Mouse (Mus musculus) G1E (cell line): ENCODE measurements at regions not wholly inside any gene's neighbourhood (a gene's known extent, or its start where the extent isn't known, plus 50 kb on each side); places are given as distances from the start of the nearest gene placed in this dataset.

ENCODE experiments used
- ATAC-seq: 2 replicates; pipeline ENCODE4 v1.8.0; 2016; ENCODE audit warnings: mild to moderate bottlenecking; ENCODE audit not compliant: insufficient number of reproducible peaks, poor library complexity, low FRiP score, severe bottlenecking; ENCODE audit errors: extremely low read depth
- DNase-seq: peaks from one replicate; pipeline ENCODE4 v3.0.0; 2012; ENCODE audit warnings: low spot score
- H3K27me3 ChIP-seq: 2 replicates; pipeline ENCODE4 v1.6.1; 2012; ENCODE audit warnings: mild to moderate bottlenecking, low read length, inconsistent platforms; ENCODE audit not compliant: insufficient read depth
- H3K36me3 ChIP-seq: replicated peaks from 2 replicates; pipeline ENCODE3; 2012; ENCODE audit warnings: mild to moderate bottlenecking, inconsistent platforms
- H3K4me1 ChIP-seq: 2 replicates; pipeline ENCODE4 v1.6.1; 2012; ENCODE audit warnings: low read depth, low read length, inconsistent platforms, mixed read lengths; ENCODE audit not compliant: insufficient read depth
- H3K4me3 ChIP-seq: 2 replicates; pipeline ENCODE4 v1.5.1; 2012; ENCODE audit warnings: low read depth, mild to moderate bottlenecking, inconsistent platforms, low read length, moderate library complexity, mixed read lengths
- H3K9me3 ChIP-seq: replicated peaks from 2 replicates; pipeline ENCODE4 v1.6.1; 2012; ENCODE audit warnings: inconsistent platforms
- CTCF ChIP-seq: IDR thresholded peaks from 2 replicates; pipeline ENCODE4 v1.5.1; 2012; ENCODE audit warnings: low read depth, low read length, inconsistent platforms, mixed read lengths
- GATA2 ChIP-seq: IDR thresholded peaks from 2 replicates; pipeline ENCODE4 v1.6.1; 2012; ENCODE audit warnings: low read depth, low read length, inconsistent platforms, borderline replicate concordance
- POLR2AphosphoS5 ChIP-seq: IDR thresholded peaks from 2 replicates; pipeline ENCODE4 v1.6.1; 2012; ENCODE audit warnings: low read depth, low read length, inconsistent platforms; ENCODE audit not compliant: insufficient replicate concordance
- TAL1 ChIP-seq: conservative IDR thresholded peaks from 2 replicates; pipeline ENCODE4 v1.6.1; 2012; ENCODE audit warnings: low read depth, low read length, inconsistent platforms, mixed read lengths

DNA sequence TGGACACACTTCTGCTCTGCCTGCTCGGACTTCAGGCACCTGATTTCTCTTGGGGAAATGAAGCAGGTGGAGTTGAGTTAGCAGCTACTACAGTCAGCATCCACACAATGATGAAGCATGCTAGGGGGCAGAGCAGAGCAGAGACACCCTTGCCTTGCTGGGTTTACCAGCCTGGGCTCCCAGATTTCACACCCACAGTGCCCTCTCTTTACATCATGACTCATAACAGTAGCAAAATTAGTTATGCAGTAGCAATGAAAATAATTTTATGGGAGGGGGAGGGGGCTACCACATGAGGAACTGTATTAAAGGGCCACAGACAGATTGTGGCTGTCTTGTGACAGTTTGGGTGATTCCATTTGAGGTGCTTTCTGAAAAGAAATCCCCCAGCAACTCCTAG lies 50.0 kb upstream of the Rflna start:
- Histone ChIP-seq H3K27me3 (no peaks in the 10 kb centered on the region), H3K4me1 (no peaks in the 10 kb centered on the region)
- no peak for ATAC-seq

More for the DNA sequence above, 50.0 kb upstream of the Rflna start:
- no peak for DNase-seq
- H3K4me3 ChIP-seq: no peak overlapping the region
- no peak for TF ChIP-seq POLR2AphosphoS5
- TF ChIP-seq GATA2: no peak
- TF ChIP-seq CTCF: no peak
- no peak for TF ChIP-seq TAL1
- H3K9me3 ChIP-seq: peaks cover 58% of the 10 kb centered on the region
- H3K36me3 ChIP-seq: no peaks in the 10 kb centered on the region
